Comparison of ENCODE assay signal across 10 mouse cellular contexts in genomic region chr4:140562461-140563178, GRCm38 (mm10).
DNase-seq lines count a peak whose midpoint lies in the region; ATAC-seq lines count a peak whose summit lies in the region.
"Had no signal": no experiment of that assay in that cellular context is flagged by ENCODE, and none has a peak within 500 bp of the region (broad histone marks: within the 10 kb centered on the region; RNA-seq: fewer than 3 reads in every experiment).

No protein-coding gene starts in this region.

- peak overlapping the region; percentile 7; the same call in 1 of the 2 replicates for H3K27ac ChIP-seq in forebrain, embryonic 16.5 days (ENCODE audit: low read length)
- H3K27ac ChIP-seq in forebrain, embryonic 13.5 days, result no peak overlapping the region
- no peak overlapping the region for H3K27ac ChIP-seq in lung, embryonic 15.5 days
- H3K27ac ChIP-seq in midbrain, embryonic 16.5 days (ENCODE audit: low read length), result no peak overlapping the region
- H3K27ac ChIP-seq: liver, embryonic 14.5 days had no signal

- no peak overlapping the region for H3K4me2 ChIP-seq in forebrain, embryonic 16.5 days (ENCODE audit: low read length)
- no peak overlapping the region for H3K4me2 ChIP-seq in forebrain, embryonic 13.5 days
- H3K4me2 ChIP-seq in lung, embryonic 15.5 days, result no peak overlapping the region
- no peak overlapping the region for H3K4me2 ChIP-seq in midbrain, embryonic 16.5 days (ENCODE audit: low read length)
- H3K4me2 ChIP-seq: heart, embryonic 11.5 days had no signal

- peaks cover 7% of the 10 kb centered on the region; the same call in 1 of the 2 replicates for H3K9me3 ChIP-seq in forebrain, embryonic 16.5 days (ENCODE audit: control insufficient read depth, low read length)
- peaks cover 16% of the 10 kb centered on the region for H3K9me3 ChIP-seq in forebrain, embryonic 13.5 days (replicated peaks)
- H3K9me3 ChIP-seq in lung, embryonic 15.5 days, result peaks cover 4% of the 10 kb centered on the region; the same call in 1 of the 2 replicates
- no peaks in the 10 kb centered on the region for H3K9me3 ChIP-seq in midbrain, embryonic 16.5 days (replicated peaks; ENCODE audit: control insufficient read depth, low read length, poor library complexity, severe bottlenecking)

- H3K27me3 ChIP-seq in forebrain, embryonic 16.5 days (replicated peaks; ENCODE audit: control insufficient read depth, insufficient read depth, low read length), result no peaks in the 10 kb centered on the region
- H3K27me3 ChIP-seq in forebrain, embryonic 13.5 days, result no peaks in the 10 kb centered on the region
- no peaks in the 10 kb centered on the region for H3K27me3 ChIP-seq in lung, embryonic 15.5 days
- H3K27me3 ChIP-seq in midbrain, embryonic 16.5 days (ENCODE audit: control insufficient read depth, insufficient read depth, low read depth, low read length), result no peaks in the 10 kb centered on the region

- WGBS in forebrain, embryonic 16.5 days, result 77% methylated on average over 10 of the region's 10 CpGs
- 83% methylated on average over 10 of the region's 10 CpGs for WGBS in forebrain, embryonic 13.5 days
- 62% methylated on average over 10 of the region's 10 CpGs for WGBS in lung, embryonic 15.5 days
- WGBS in midbrain, embryonic 16.5 days, result 85% methylated on average over 10 of the region's 10 CpGs

- no peak for DNase-seq in lung, postnatal 4 days
- DNase-seq in brain, adult 2 months (ENCODE audit: low read depth, low spot score), result peak; percentile 23
- no peak for DNase-seq in left cerebral cortex, adult 18-20 months (ENCODE audit: low spot score in 2 of 2)
- DNase-seq in kidney, postnatal 36 days, result no peak

- H3K4me1 ChIP-seq in forebrain, embryonic 16.5 days (replicated peaks; ENCODE audit: control insufficient read depth, insufficient read depth, low read length), result no peaks in the 10 kb centered on the region
- 0 out of 2 replicates have a peak, but pooled peaks cover 6% of the 10 kb centered on the region for H3K4me1 ChIP-seq in forebrain, embryonic 13.5 days
- no peaks in the 10 kb centered on the region for H3K4me1 ChIP-seq in lung, embryonic 15.5 days
- no peaks in the 10 kb centered on the region for H3K4me1 ChIP-seq in midbrain, embryonic 16.5 days (ENCODE audit: control insufficient read depth, insufficient read depth, low read length)

- no peak overlapping the region for H3K4me3 ChIP-seq in forebrain, embryonic 16.5 days (replicated peaks; ENCODE audit: low read length)
- no peak overlapping the region for H3K4me3 ChIP-seq in forebrain, embryonic 13.5 days
- no peak overlapping the region for H3K4me3 ChIP-seq in lung, embryonic 15.5 days
- no peak overlapping the region for H3K4me3 ChIP-seq in midbrain, embryonic 16.5 days (ENCODE audit: low read depth, low read length)

- H3K36me3 ChIP-seq in forebrain, embryonic 16.5 days (ENCODE audit: control insufficient read depth, insufficient read depth), result peaks cover 45% of the 10 kb centered on the region
- H3K36me3 ChIP-seq in forebrain, embryonic 13.5 days (ENCODE audit: poor library complexity, severe bottlenecking), result peaks cover 97% of the 10 kb centered on the region
- peaks cover 57% of the 10 kb centered on the region for H3K36me3 ChIP-seq in lung, embryonic 15.5 days
- peaks cover 54% of the 10 kb centered on the region for H3K36me3 ChIP-seq in midbrain, embryonic 16.5 days (ENCODE audit: control insufficient read depth, insufficient read depth, low read length)

- ATAC-seq in forebrain, embryonic 16.5 days, result peak; percentile 38; the same call in 1 of the 2 replicates
- no peak for ATAC-seq in forebrain, embryonic 13.5 days
- ATAC-seq in lung, embryonic 15.5 days (ENCODE audit: borderline replicate concordance, extremely low read depth, low FRiP score, low TSS enrichment), result 0 out of 2 replicates have a peak, but pooled peaks have one; percentile 48
- 0 out of 2 replicates have a peak, but pooled peaks have one; percentile 53 for ATAC-seq in midbrain, embryonic 16.5 days

- H3K9ac ChIP-seq in forebrain, embryonic 16.5 days (replicated peaks; ENCODE audit: low read depth, low read length), result no peak overlapping the region
- H3K9ac ChIP-seq in forebrain, embryonic 13.5 days, result no peak overlapping the region
- no peak overlapping the region for H3K9ac ChIP-seq in lung, embryonic 15.5 days
- no peak overlapping the region for H3K9ac ChIP-seq in midbrain, embryonic 16.5 days (ENCODE audit: low read depth, low read length)
- H3K9ac ChIP-seq: liver, embryonic 14.5 days had no signal
